Mouse (Mus musculus): Measurements from ENCODE around the gene Vmn1r228. TPM values are rescaled to one million over a fixed set of nuclear protein-coding genes. Genes with fewer than 3 reads are reported as not detected.

Gene Vmn1r228
- polyA plus RNA-seq (2016; fragmentation: Nextera tagmentation; extraction: Ambion mirVana), result not detected in 2 replicates

GRCm38 (mm10) chr17:20786057-20786456 is at the start of gene Vmn1r228:
TSS of gene Vmn1r228 (minus strand) at chr17:20786157.
- H3K4me3 ChIP-seq, result no peak within 1 kb of the TSS
- no peaks in the 10 kb centered on the region for H3K4me1 ChIP-seq
- H3K27ac ChIP-seq, result no peak within 1 kb of the TSS
- DNase-seq (ENCODE audit: extremely low spot score, low spot score), result no peak
- H3K27me3 ChIP-seq (ENCODE audit: poor library complexity, severe bottlenecking), result no peaks in the 10 kb centered on the region
- H3K9me3 ChIP-seq, result peaks cover 52% of the 10 kb centered on the region
- no peaks in the 10 kb centered on the region for H3K36me3 ChIP-seq (replicated peaks)

GRCm38 (mm10) chr17:20811255-20811654 is 25.3 kb upstream of the Vmn1r228 start, which contains the start of gene Vmn1r229:
TSS of gene Vmn1r229 (plus strand) at chr17:20811555.
- H3K9me3 ChIP-seq, result peaks cover 22% of the 10 kb centered on the region
- WGBS, result 80% methylated on average over 1 of the region's 1 CpGs
- H3K27ac ChIP-seq, result no peak within 1 kb of the TSS
- H3K27me3 ChIP-seq (ENCODE audit: poor library complexity, severe bottlenecking), result no peaks in the 10 kb centered on the region
- H3K4me1 ChIP-seq, result no peaks in the 10 kb centered on the region
- no peaks in the 10 kb centered on the region for H3K36me3 ChIP-seq (replicated peaks)
- DNase-seq (ENCODE audit: extremely low spot score, low spot score), result no peak
- H3K4me3 ChIP-seq, result no peak within 1 kb of the TSS

GRCm38 (mm10) chr17:20729543-20729942 is 56.4 kb downstream of the Vmn1r228 start, which contains the start of gene Vmn1r227:
TSS of gene Vmn1r227 (plus strand) at chr17:20729843.
- DNase-seq (ENCODE audit: extremely low spot score, low spot score), result no peak
- WGBS, result 47% methylated on average over 1 of the region's 1 CpGs
- Histone ChIP-seq H3K4me3 (no peak within 1 kb of the TSS), H3K27ac (no peak within 1 kb of the TSS), H3K36me3 (replicated peaks) (no peaks in the 10 kb centered on the region), H3K4me1 (no peaks in the 10 kb centered on the region), H3K9me3 (peaks cover 22% of the 10 kb centered on the region; the same call in 1 of the 2 replicates), H3K27me3 (ENCODE audit: poor library complexity, severe bottlenecking) (no peaks in the 10 kb centered on the region)

Other genes starting within 250 kb of the Vmn1r228 start
- not detected in 2 replicates for gene Vmn2r109, start 221.4 kb downstream of the Vmn1r228 start, polyA plus RNA-seq (2016; fragmentation: Nextera tagmentation; extraction: Ambion mirVana)
- gene Vmn2r110, start 189.7 kb downstream of the Vmn1r228 start, polyA plus RNA-seq (2016; fragmentation: Nextera tagmentation; extraction: Ambion mirVana), result 0.01 and 0.05 TPM in 2 replicates
- not detected in 2 replicates for gene Fpr-rs3, start 161.3 kb downstream of the Vmn1r228 start, polyA plus RNA-seq (2016; fragmentation: Nextera tagmentation; extraction: Ambion mirVana)
- gene Vmn1r226, start 103.3 kb downstream of the Vmn1r228 start, polyA plus RNA-seq (2016; fragmentation: Nextera tagmentation; extraction: Ambion mirVana), result not detected in 2 replicates
- not detected in 2 replicates for gene Vmn1r227, start 56.3 kb downstream of the Vmn1r228 start, polyA plus RNA-seq (2016; fragmentation: Nextera tagmentation; extraction: Ambion mirVana)
- gene Vmn1r229, start 25.4 kb upstream of the Vmn1r228 start, polyA plus RNA-seq (2016; fragmentation: Nextera tagmentation; extraction: Ambion mirVana), result not detected in 2 replicates
- gene Vmn1r230, start 54.3 kb upstream of the Vmn1r228 start, polyA plus RNA-seq (2016; fragmentation: Nextera tagmentation; extraction: Ambion mirVana), result not detected in 2 replicates
- not detected in 2 replicates for gene Vmn1r231, start 118.9 kb upstream of the Vmn1r228 start, polyA plus RNA-seq (2016; fragmentation: Nextera tagmentation; extraction: Ambion mirVana)
- not detected in 2 replicates for gene Vmn1r232, start 133.6 kb upstream of the Vmn1r228 start, polyA plus RNA-seq (2016; fragmentation: Nextera tagmentation; extraction: Ambion mirVana)
- gene Ppp2r1a, start 159.2 kb upstream of the Vmn1r228 start, polyA plus RNA-seq (2016; fragmentation: Nextera tagmentation; extraction: Ambion mirVana), result 471 and 496 TPM in 2 replicates
- gene Vmn1r233, start 210.3 kb upstream of the Vmn1r228 start, polyA plus RNA-seq (2016; fragmentation: Nextera tagmentation; extraction: Ambion mirVana), result not detected in 2 replicates
- gene Zfp160, start 222.7 kb upstream of the Vmn1r228 start, polyA plus RNA-seq (2016; fragmentation: Nextera tagmentation; extraction: Ambion mirVana), result 15.3 and 15.7 TPM in 2 replicates